Comparison of ENCODE assay signal across 9 mouse cellular contexts in the genomic region with DNA sequence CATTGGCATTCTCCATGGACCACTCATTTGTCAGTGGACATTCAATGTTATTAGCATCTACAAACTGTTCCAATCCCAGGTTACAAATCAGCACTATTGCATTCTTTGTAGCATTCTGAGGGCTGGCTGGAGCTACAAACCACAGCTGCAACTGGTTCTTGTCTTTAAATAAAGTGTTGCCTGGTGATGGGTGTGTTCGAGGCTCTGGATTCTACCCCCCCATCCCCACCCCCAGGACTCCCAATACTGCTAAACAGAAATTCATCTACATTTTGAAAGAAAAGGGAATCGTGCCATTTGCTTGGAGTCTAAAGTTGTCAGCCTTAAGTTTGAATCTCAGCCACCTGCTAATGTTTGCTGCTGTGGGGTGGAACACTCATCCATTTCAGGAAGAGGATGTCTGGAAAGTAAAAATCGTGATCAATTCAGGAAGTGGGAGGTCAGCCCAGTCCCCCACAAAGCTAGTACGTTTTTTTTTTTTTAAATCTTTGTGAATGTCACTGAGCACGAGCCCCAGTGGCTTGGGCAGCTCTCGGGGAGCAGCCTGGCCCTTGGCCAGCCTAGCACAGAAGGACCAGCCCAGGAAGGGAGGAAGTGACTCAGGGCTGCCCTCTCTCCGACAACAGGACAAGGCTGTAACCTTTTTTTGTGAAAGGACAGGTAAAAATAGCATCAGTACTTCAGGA. TPM values are rescaled to one million over a fixed set of nuclear protein-coding genes. Genes with fewer than 3 reads are reported as not detected.
DNase-seq lines count a peak whose midpoint lies in the region; ATAC-seq and TF ChIP-seq lines count a peak whose summit lies in the region.
"Had no signal": no experiment of that assay in that cellular context is flagged by ENCODE, and none has a peak within 500 bp of the region (broad histone marks: within the 10 kb centered on the region; RNA-seq: fewer than 3 reads in every experiment).

No protein-coding gene starts in this region.

- peak overlapping the region; percentile 32 for H3K4me3 ChIP-seq in gastrocnemius, adult 2 months
- H3K4me3 ChIP-seq in midbrain, embryonic 15.5 days: no peak overlapping the region
- H3K4me3 ChIP-seq: stomach, embryonic 15.5 days had no signal

- ATAC-seq in granulocyte monocyte progenitor cell, adult 5-6 weeks (replicated peaks; ENCODE audit: poor library complexity, severe bottlenecking): peak; percentile 59
- no peak for ATAC-seq in midbrain, embryonic 15.5 days (replicated peaks)

- DNase-seq in gastrocnemius, adult 2 months: no peak
- DNase-seq in gastrocnemius, adult 18-20 months (ENCODE audit: low spot score): no peak
- peak; percentile 68 for DNase-seq in adrenal gland, postnatal 10 days
- DNase-seq in left cerebral cortex, postnatal 36 days (ENCODE audit: low spot score in 2 of 2): peak; percentile 29 to 32
- DNase-seq in gastrocnemius, postnatal 10 days: no peak
- DNase-seq in embryo, embryonic 9.5 days (ENCODE audit: extremely low spot score): no peak

- 66% methylated on average over 7 of the region's 7 CpGs for WGBS in midbrain, embryonic 15.5 days

- no peak for TF ChIP-seq CTCF in gastrocnemius, adult 2 months (IDR thresholded peaks at IDR 0.05)

- no peak overlapping the region for H3K27ac ChIP-seq in gastrocnemius, adult 2 months
- H3K27ac ChIP-seq in midbrain, embryonic 15.5 days: no peak overlapping the region
- H3K27ac ChIP-seq: stomach, embryonic 15.5 days had no signal

- H3K9ac ChIP-seq in midbrain, embryonic 15.5 days: no peak overlapping the region
- H3K9ac ChIP-seq: stomach, embryonic 15.5 days had no signal

- no peak overlapping the region for H3K4me2 ChIP-seq in midbrain, embryonic 15.5 days
- H3K4me2 ChIP-seq: stomach, embryonic 15.5 days had no signal

- H3K36me3 ChIP-seq in midbrain, embryonic 15.5 days (replicated peaks): no peaks in the 10 kb centered on the region
- H3K36me3 ChIP-seq: stomach, embryonic 15.5 days had no signal

- intact Hi-C loops in gastrocnemius, adult 2 months (cut with DNase I): no loop called here
- intact Hi-C loops in left cerebral cortex, postnatal 36 days (cut with DNase I): no loop called here

- H3K9me3 ChIP-seq in midbrain, embryonic 15.5 days: no peaks in the 10 kb centered on the region
- H3K9me3 ChIP-seq: stomach, embryonic 15.5 days had no signal

- no peaks in the 10 kb centered on the region for H3K27me3 ChIP-seq in midbrain, embryonic 15.5 days (replicated peaks)
- H3K27me3 ChIP-seq: stomach, embryonic 15.5 days had no signal

- no peaks in the 10 kb centered on the region for H3K4me1 ChIP-seq in midbrain, embryonic 15.5 days
- H3K4me1 ChIP-seq: stomach, embryonic 15.5 days had no signal

RNA-seq across cellular contexts. Expression of a gene that starts 39.3 kb away (rescaled TPM):
- under 1 TPM; 0.92 to 0.98 TPM for total RNA-seq in gastrocnemius, adult 2 months (2021)
- total RNA-seq in gastrocnemius, adult 18-20 months (2021): 1 to 10 TPM in 1 of 2 experiments, under 1 TPM in 1; 0.55 to 1.1 TPM
- total RNA-seq in adrenal gland, postnatal 10 days (2021): 10 to 100 TPM; 21.9 to 41.4 TPM
- total RNA-seq in granulocyte monocyte progenitor cell, adult 5-6 weeks (2014; fragmentation: Nextera tagmentation): not detected in 2 replicates
- total RNA-seq in granulocyte monocyte progenitor cell, adult 5-6 weeks (2017): not detected in 2 replicates
- 100 to 1,000 TPM; 288 to 356 TPM for total RNA-seq in left cerebral cortex, postnatal 36 days (2021)
- 1 to 10 TPM; 3.2 to 3.3 TPM for total RNA-seq in gastrocnemius, postnatal 10 days (2021)
- 62.0 and 64.3 TPM in 2 replicates for polyA plus RNA-seq in midbrain, embryonic 15.5 days (2015; fragmentation: Nextera tagmentation; extraction: Ambion mirVana)

Comparison
In these comparisons a context has a peak if more than half of its experiments do, and no peak if none do; other contexts are left out.
1. DNase-seq: peak in adrenal gland, postnatal 10 days (single experiment) and left cerebral cortex, postnatal 36 days (2 of 2); none in gastrocnemius, adult 2 months (single experiment), gastrocnemius, adult 18-20 months (single experiment), gastrocnemius, postnatal 10 days (single experiment) and embryo, embryonic 9.5 days (single experiment).
2. RNA of a gene that starts 39.3 kb away (total RNA-seq): 288 to 356 TPM in left cerebral cortex, postnatal 36 days; 21.9 to 41.4 TPM in adrenal gland, postnatal 10 days, 3.2 to 3.3 TPM in gastrocnemius, postnatal 10 days, 0.55 to 1.1 TPM in gastrocnemius, adult 18-20 months, 0.92 to 0.98 TPM in gastrocnemius, adult 2 months and not detected in granulocyte monocyte progenitor cell, adult 5-6 weeks; every median in the first group is over 4 times any median in the second.